Mouse (Mus musculus) left cerebral cortex, adult 2 months (tissue): ENCODE data around the gene Nfic. TPM values are rescaled to one million over a fixed set of nuclear protein-coding genes. Genes with fewer than 3 reads are reported as not detected.
"Not testable (repeated sequence)": the region's sequence is repeated elsewhere in the genome, so short reads cannot be mapped to it uniquely, and the experiment has no call there.

ENCODE experiments used
- DNase-seq, 2 experiments: peaks; one replicate each; pipeline ENCODE4 v3.0.0; 2021 to 2022; ENCODE audit warnings: low spot score in 2 of 2, mixed read lengths in 1 of 2; ENCODE audit errors: extremely low spot score in 1 of 2
- H3K27ac ChIP-seq: fragments of 200-600 bp; 2 replicates; pipeline ENCODE4 v1.8.1; 2022
- H3K4me3 ChIP-seq: fragments of 200-600 bp; 2 replicates; pipeline ENCODE4 v1.8.1; 2022
- CTCF ChIP-seq: fragments of 200-600 bp; IDR thresholded peaks from 2 replicates; pipeline ENCODE4 v1.8.1; 2022; ENCODE audit warnings: antibody characterized with exemption, mild to moderate bottlenecking, moderate library complexity
- intact Hi-C: fragments of 180-260 bp; cut with DNase I; formaldehyde crosslinking; loops from one replicate; pipeline ENCODE4 v1.15.1; 2025
- total RNA-seq, 2 experiments: library from RNA; stranded (reverse); gene quantifications; 2 replicates each; pipeline ENCODE4 v1.2.3; 2021

The Nfic gene
- total RNA-seq, 2 experiments from 2014 or later = 93.4 to 94.9 TPM

- DNase-seq = peak; percentile 9 to 10
- intact Hi-C loops = no loop called here
- no peak for TF ChIP-seq CTCF
- no peak overlapping the region for H3K4me3 ChIP-seq
- H3K27ac ChIP-seq = no peak overlapping the region
Observed at GRCm38 (mm10) chr10:81456983-81457563, 1.6 kb upstream of the Nfic start.

GRCm38 (mm10) chr10:81454106-81454505 lies 1.3 kb downstream of the Nfic start:
- TF ChIP-seq CTCF = no peak
- intact Hi-C loops = loop anchor here (5.0 kb wide), 1 partner anchor 257 kb away; no protein-coding TSS in a partner anchor
- H3K27ac ChIP-seq = no peak overlapping the region
- peak in 1 of 2 experiments; percentile 9 for DNase-seq
- no peak overlapping the region for H3K4me3 ChIP-seq

GRCm38 (mm10) chr10:81452947-81453288 lies 2.5 kb downstream of the Nfic start:
- no peak for DNase-seq
- intact Hi-C loops = loop anchor here (5.0 kb wide), 1 partner anchor 256 kb away; no protein-coding TSS in a partner anchor
- Histone ChIP-seq H3K4me3 (no peak overlapping the region), H3K27ac (no peak overlapping the region)
- TF ChIP-seq CTCF = no peak

- Histone ChIP-seq H3K27ac (no peak overlapping the region), H3K4me3 (no peak overlapping the region)
- no peak for TF ChIP-seq CTCF
- DNase-seq = peak; percentile 11 to 23
- intact Hi-C loops = loop anchor here (5.0 kb wide), 1 partner anchor 255 kb away; no protein-coding TSS in a partner anchor
Observed at GRCm38 (mm10) chr10:81452237-81452946, 3.0 kb downstream of the Nfic start.

GRCm38 (mm10) chr10:81451365-81451745 lies 4.1 kb downstream of the Nfic start:
- no peak for DNase-seq
- Histone ChIP-seq H3K4me3 (no peak overlapping the region), H3K27ac (no peak overlapping the region)
- TF ChIP-seq CTCF = no peak
- intact Hi-C loops = loop anchor here (2.0 to 5.0 kb wide), 2 partner anchors 163 to 254 kb away; no protein-coding TSS in a partner anchor

- no peak for DNase-seq
- TF ChIP-seq CTCF = no peak
- Histone ChIP-seq H3K4me3 (no peak overlapping the region), H3K27ac (no peak overlapping the region)
- intact Hi-C loops = loop anchor here (1.0 to 5.0 kb wide), 4 partner anchors 56 to 254 kb away; partner anchors contain the start of gene Gm48552
Observed at GRCm38 (mm10) chr10:81450641-81451364, 4.6 kb downstream of the Nfic start.

- peak; percentile 98 for TF ChIP-seq CTCF
- intact Hi-C loops = loop anchor here (1.0 to 5.0 kb wide), 4 partner anchors 55 to 253 kb away; partner anchors contain the start of gene Gm48552
- DNase-seq = peak; percentile 78 to 87
- no peak overlapping the region for H3K4me3 ChIP-seq
- H3K27ac ChIP-seq = no peak overlapping the region
Observed at GRCm38 (mm10) chr10:81450140-81450539, 5.3 kb downstream of the Nfic start.

GRCm38 (mm10) chr10:81445516-81445915 lies 9.9 kb downstream of the Nfic start:
- intact Hi-C loops, DNase-seq, H3K4me3 ChIP-seq, H3K27ac ChIP-seq: not testable (repeated sequence)
- TF ChIP-seq CTCF = peak; percentile 9; the same call in 1 of the 2 replicates

GRCm38 (mm10) chr10:81441019-81441418 lies 14.4 kb downstream of the Nfic start:
- TF ChIP-seq CTCF = peak; percentile 60
- no peak overlapping the region for H3K4me3 ChIP-seq
- no peak for DNase-seq
- no peak overlapping the region for H3K27ac ChIP-seq
- intact Hi-C loops = no loop called here

- no peak overlapping the region for H3K4me3 ChIP-seq
- intact Hi-C loops = no loop called here
Observed at GRCm38 (mm10) chr10:81435436-81435835, 20.0 kb downstream of the Nfic start.

GRCm38 (mm10) chr10:81434361-81435263 lies 20.8 kb downstream of the Nfic start:
- H3K4me3 ChIP-seq = no peak overlapping the region
- H3K27ac ChIP-seq = peak overlapping the region; percentile 58
- peak; percentile 9 for DNase-seq
- TF ChIP-seq CTCF = no peak
- intact Hi-C loops = no loop called here

More at GRCm38 (mm10) chr10:81435436-81435835, 20.0 kb downstream of the Nfic start:
- H3K27ac ChIP-seq = peak overlapping the region; percentile 63; the same call in 1 of the 2 replicates
- DNase-seq = peak; percentile 67 to 75
- TF ChIP-seq CTCF = no peak
